Mouse (Mus musculus): ENCODE results near the gene Tmem14a. TPM values are rescaled to one million over a fixed set of nuclear protein-coding genes. Genes with fewer than 3 reads are reported as not detected.

Gene Tmem14a
- polyA plus RNA-seq, 1 experiment from 2014 or later, result 8.7 TPM

Other genes with a start within 250 kb of the Tmem14a start
- 5.2 and 5.8 TPM in 2 replicates for gene Tram2, start 139.3 kb upstream of the Tmem14a start, polyA plus RNA-seq (2016; fragmentation: Nextera tagmentation; extraction: Ambion mirVana)
- 0.51 TPM in 1 of 2 replicates, not detected in the other for gene Gsta3, start 22.0 kb downstream of the Tmem14a start, polyA plus RNA-seq (2016; fragmentation: Nextera tagmentation; extraction: Ambion mirVana)
- gene Khdc1a, start 131.1 kb downstream of the Tmem14a start, polyA plus RNA-seq (2016; fragmentation: Nextera tagmentation; extraction: Ambion mirVana), result not detected in 2 replicates
- not detected in 2 replicates for gene Khdc1c, start 149.8 kb downstream of the Tmem14a start, polyA plus RNA-seq (2016; fragmentation: Nextera tagmentation; extraction: Ambion mirVana)
- gene Khdc1b, start 165.0 kb downstream of the Tmem14a start, polyA plus RNA-seq (2016; fragmentation: Nextera tagmentation; extraction: Ambion mirVana), result 0.08 TPM in 1 of 2 replicates, not detected in the other

All from heart, embryonic 10.5 days (tissue).